Mouse (Mus musculus) testis, adult 2 months (tissue): Measurements from ENCODE around the gene Grid2ip. TPM values are rescaled to one million over a fixed set of nuclear protein-coding genes. Genes with fewer than 3 reads are reported as not detected.

Source experiments
- H3K27ac ChIP-seq: fragments of 200-500 bp; 2 replicates; pipeline ENCODE4 v1.5.1; 2012; ENCODE audit warnings: low read depth, low read length; ENCODE audit not compliant: control insufficient read depth, insufficient read depth
- H3K27me3 ChIP-seq: fragments of 200-500 bp; 2 replicates; pipeline ENCODE4 v1.6.1; 2012; ENCODE audit warnings: mild to moderate bottlenecking, low read length, moderate library complexity; ENCODE audit not compliant: control insufficient read depth, insufficient read depth
- H3K36me3 ChIP-seq: fragments of 200-500 bp; 2 replicates; pipeline ENCODE4 v1.6.1; 2012; ENCODE audit warnings: mild to moderate bottlenecking, low read length; ENCODE audit not compliant: control insufficient read depth, insufficient read depth
- H3K4me1 ChIP-seq: fragments of 200-500 bp; 2 replicates; pipeline ENCODE4 v1.6.1; 2012; ENCODE audit warnings: low read length; ENCODE audit not compliant: control insufficient read depth, insufficient read depth
- H3K4me3 ChIP-seq: fragments of 200-500 bp; 2 replicates; pipeline ENCODE4 v1.5.1; 2012; ENCODE audit warnings: low read depth, mild to moderate bottlenecking, low read length, moderate library complexity, mixed read lengths; ENCODE audit not compliant: control insufficient read depth
- CTCF ChIP-seq: fragments of 200-500 bp; IDR thresholded peaks from 2 replicates; pipeline ENCODE4 v1.5.1; 2012; ENCODE audit warnings: low read depth, mild to moderate bottlenecking, inconsistent platforms, low read length, moderate library complexity; ENCODE audit not compliant: control insufficient read depth, insufficient read depth, insufficient replicate concordance
- POLR2A ChIP-seq: fragments of 200-500 bp; IDR thresholded peaks from 2 replicates; pipeline ENCODE4 v1.6.1; 2012; ENCODE audit warnings: low read depth, mild to moderate bottlenecking, inconsistent platforms, low read length, moderate library complexity; ENCODE audit not compliant: control insufficient read depth
- polyA plus RNA-seq: library from polyadenylated mRNA; depleted of rRNA; stranded (reverse); fragments of >200 nt; gene quantifications from 2 replicates; pipeline ENCODE4 v1.2.3, GENCODE M21; 2012

Grid2ip gene
- polyA plus RNA-seq, 1 experiment = 0.05 TPM

- no peaks in the 10 kb centered on the region for H3K27me3 ChIP-seq
- TF ChIP-seq CTCF (no peak), POLR2A (no peak)
- H3K4me3 ChIP-seq = no peak overlapping the region
- no peak overlapping the region for H3K27ac ChIP-seq
- H3K4me1 ChIP-seq = peaks cover 8% of the 10 kb centered on the region
- H3K36me3 ChIP-seq = peaks cover 2% of the 10 kb centered on the region
Measured at GRCm38 (mm10) chr5:143316605-143317287, 40.4 kb upstream of the Grid2ip start.

DNA sequence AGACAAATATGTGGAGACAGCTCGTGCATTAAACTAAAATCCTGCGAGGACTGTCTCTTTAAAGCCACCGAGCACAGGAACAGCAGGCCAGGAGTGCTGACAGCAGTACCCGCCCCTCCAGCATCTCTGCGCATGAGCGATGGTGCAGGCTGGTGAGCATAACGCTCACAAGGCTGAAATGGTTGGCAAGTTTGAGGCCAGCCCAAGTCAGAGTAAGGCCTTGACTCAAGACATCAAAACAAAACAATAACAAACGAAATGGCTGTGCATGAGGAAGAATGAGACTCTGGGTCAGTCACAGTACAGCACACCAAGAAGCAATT lies 39.9 kb upstream of the Grid2ip start:
- H3K27ac ChIP-seq = no peak overlapping the region
- TF ChIP-seq CTCF = no peak
- H3K36me3 ChIP-seq = peaks cover 2% of the 10 kb centered on the region
- peaks cover 8% of the 10 kb centered on the region for H3K4me1 ChIP-seq
- no peak overlapping the region for H3K4me3 ChIP-seq
- H3K27me3 ChIP-seq = no peaks in the 10 kb centered on the region

DNA sequence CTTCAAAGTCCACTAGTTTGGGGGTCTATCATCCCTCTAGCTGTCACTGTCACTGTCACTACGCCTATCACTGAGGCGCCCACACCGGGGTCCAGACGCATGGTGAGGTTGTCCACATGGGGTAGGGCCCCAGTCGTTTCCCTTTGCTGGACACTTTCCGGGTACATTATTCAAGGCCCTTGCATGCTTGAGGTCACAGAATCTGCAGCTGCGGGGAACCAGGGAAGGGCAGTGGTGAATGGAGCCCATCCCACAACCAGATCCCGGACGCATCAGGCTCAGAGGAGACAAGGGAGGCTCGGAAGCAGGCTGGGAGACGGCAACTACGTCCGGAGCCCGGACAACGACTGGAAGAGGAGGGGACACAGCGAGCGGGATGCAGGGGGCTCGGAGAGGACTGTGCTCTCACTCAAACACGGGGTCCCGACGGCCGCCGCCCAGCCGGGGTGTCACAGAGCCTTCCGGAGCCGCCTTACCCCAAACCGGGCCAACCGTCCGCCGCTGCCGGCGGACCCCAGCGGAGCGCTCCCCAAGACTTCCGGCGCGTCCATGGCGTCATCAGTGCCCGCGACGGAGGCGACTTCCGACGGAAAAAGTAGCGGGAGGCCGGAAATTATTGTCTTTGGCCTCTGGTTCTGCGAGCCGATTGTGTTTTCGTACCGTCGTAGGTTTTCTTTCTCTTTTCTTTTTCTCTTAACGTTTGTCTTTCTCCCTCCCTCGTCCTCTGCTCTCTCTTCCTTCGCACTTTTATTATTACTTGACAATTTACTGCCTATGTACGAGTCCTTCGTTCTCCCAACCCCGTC lies 28.2 kb upstream of the Grid2ip start, which contains the start of gene Zdhhc4:
Gene Zdhhc4, minus strand, starts transcription at position 567 of the 806 bp plus-strand sequence.
- peak; percentile 76 for TF ChIP-seq POLR2A
- no peak for TF ChIP-seq CTCF
- Histone ChIP-seq H3K36me3 (peaks cover 3% of the 10 kb centered on the region), H3K4me3 (peak within 1 kb of the TSS; percentile 88), H3K27ac (peak within 1 kb of the TSS; percentile 84), H3K27me3 (no peaks in the 10 kb centered on the region), H3K4me1 (peaks cover 3% of the 10 kb centered on the region; the same call in 1 of the 2 replicates)

GRCm38 (mm10) chr5:143333872-143334271 lies 23.3 kb upstream of the Grid2ip start:
- no peaks in the 10 kb centered on the region; the same call in none of the 2 replicates for H3K4me1 ChIP-seq
- no peaks in the 10 kb centered on the region for H3K27me3 ChIP-seq
- TF ChIP-seq POLR2A (no peak), CTCF (peak; percentile 48; the same call in 1 of the 2 replicates)
- peak overlapping the region; percentile 55; the same call in 1 of the 2 replicates for H3K4me3 ChIP-seq
- H3K27ac ChIP-seq = no peak overlapping the region
- no peaks in the 10 kb centered on the region for H3K36me3 ChIP-seq

- Histone ChIP-seq H3K27ac (no peak overlapping the region), H3K27me3 (no peaks in the 10 kb centered on the region), H3K36me3 (no peaks in the 10 kb centered on the region), H3K4me3 (peak overlapping the region; percentile 55), H3K4me1 (no peaks in the 10 kb centered on the region; the same call in none of the 2 replicates)
- TF ChIP-seq POLR2A = no peak
- no peak for TF ChIP-seq CTCF
Measured at GRCm38 (mm10) chr5:143334418-143335088, 22.6 kb upstream of the Grid2ip start.

DNA sequence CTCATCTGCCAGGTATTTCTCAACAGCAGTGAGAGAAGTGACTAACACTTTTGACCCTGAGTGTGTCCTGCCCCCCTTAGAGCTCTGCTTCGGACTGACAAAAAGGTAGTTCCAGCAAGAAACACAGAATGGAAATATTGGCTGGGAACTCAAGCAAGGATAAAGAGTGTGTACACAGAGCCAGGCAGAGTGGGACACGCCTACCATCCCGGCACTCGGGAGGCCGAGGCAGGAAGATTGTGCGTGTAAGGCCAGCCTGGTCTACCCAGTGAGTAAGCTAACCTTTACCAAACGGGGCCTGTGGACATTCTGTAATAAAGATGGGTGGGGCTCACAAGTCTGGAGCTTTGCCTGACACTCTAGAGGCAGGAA lies 22.1 kb upstream of the Grid2ip start:
- Histone ChIP-seq H3K27ac (no peak overlapping the region), H3K4me1 (no peaks in the 10 kb centered on the region; the same call in none of the 2 replicates), H3K27me3 (no peaks in the 10 kb centered on the region), H3K4me3 (peak overlapping the region; percentile 41), H3K36me3 (no peaks in the 10 kb centered on the region)
- TF ChIP-seq POLR2A (peak; percentile 26; the same call in 1 of the 2 replicates), CTCF (no peak)

- Histone ChIP-seq H3K36me3 (no peaks in the 10 kb centered on the region), H3K27me3 (no peaks in the 10 kb centered on the region), H3K27ac (no peak overlapping the region), H3K4me3 (no peak overlapping the region), H3K4me1 (no peaks in the 10 kb centered on the region; the same call in none of the 2 replicates)
- TF ChIP-seq POLR2A = no peak
Measured at GRCm38 (mm10) chr5:143336559-143336958, 20.6 kb upstream of the Grid2ip start.
